Mouse (Mus musculus): ENCODE results near the gene Ppm1l.
"Not testable (repeated sequence)": the region's sequence is repeated elsewhere in the genome, so short reads cannot be mapped to it uniquely, and the experiment has no call there.

Gene Ppm1l

GRCm38 (mm10) chr3:69549602-69550001, 232.9 kb downstream of the Ppm1l start:
- DNase-seq, result no peak

GRCm38 (mm10) chr3:69555511-69555910, 238.8 kb downstream of the Ppm1l start:
- DNase-seq, result no peak

- DNase-seq, result no peak
Observed at GRCm38 (mm10) chr3:69556092-69556778, 239.6 kb downstream of the Ppm1l start.

- no peak for DNase-seq
Observed at GRCm38 (mm10) chr3:69559316-69559974, 242.8 kb downstream of the Ppm1l start.

- DNase-seq, result no peak
Observed at GRCm38 (mm10) chr3:69559975-69560330, 243.3 kb downstream of the Ppm1l start.

GRCm38 (mm10) chr3:69561686-69562085, 245.0 kb downstream of the Ppm1l start:
- DNase-seq, result no peak

- DNase-seq, result no peak
Observed at GRCm38 (mm10) chr3:69563406-69563805, 246.7 kb downstream of the Ppm1l start.

GRCm38 (mm10) chr3:69565586-69565985, 248.9 kb downstream of the Ppm1l start:
- not testable (repeated sequence) for DNase-seq

- DNase-seq, result no peak
Observed at GRCm38 (mm10) chr3:69572561-69572960, 255.9 kb downstream of the Ppm1l start.

- DNase-seq, result no peak
Observed at GRCm38 (mm10) chr3:69575577-69575976, 258.9 kb downstream of the Ppm1l start.

- DNase-seq, result no peak
Observed at GRCm38 (mm10) chr3:69576715-69577114, 260.1 kb downstream of the Ppm1l start.

- no peak for DNase-seq
Observed at GRCm38 (mm10) chr3:69578791-69579190, 262.1 kb downstream of the Ppm1l start.

GRCm38 (mm10) chr3:69583798-69584197, 267.1 kb downstream of the Ppm1l start:
- no peak for DNase-seq

- no peak for DNase-seq
Observed at GRCm38 (mm10) chr3:69588101-69588760, 271.6 kb downstream of the Ppm1l start.

- DNase-seq, result no peak
Observed at GRCm38 (mm10) chr3:69593426-69593825, 276.8 kb downstream of the Ppm1l start.

GRCm38 (mm10) chr3:69594071-69594470, 277.4 kb downstream of the Ppm1l start:
- DNase-seq, result no peak

GRCm38 (mm10) chr3:69596116-69596515, 279.5 kb downstream of the Ppm1l start:
- DNase-seq, result no peak

GRCm38 (mm10) chr3:69597211-69597610, 280.6 kb downstream of the Ppm1l start:
- DNase-seq, result no peak

- DNase-seq, result peak; percentile 9
Observed at GRCm38 (mm10) chr3:69597816-69598215, 281.2 kb downstream of the Ppm1l start.

- DNase-seq, result peak; percentile 71
Observed at GRCm38 (mm10) chr3:69598261-69599165, 281.9 kb downstream of the Ppm1l start, which contains the start of gene B3galnt1. Gene B3galnt1, minus strand, starts transcription at chr3:69598960.

GRCm38 (mm10) chr3:69599166-69599500, 282.5 kb downstream of the Ppm1l start:
- DNase-seq, result peak; percentile 37

GRCm38 (mm10) chr3:69606923-69607322, 290.3 kb downstream of the Ppm1l start:
- DNase-seq, result no peak

GRCm38 (mm10) chr3:69607468-69607867, 290.8 kb downstream of the Ppm1l start:
- DNase-seq, result no peak
